Mouse (Mus musculus): Measurements from ENCODE around the gene Ccdc184.

DNA sequence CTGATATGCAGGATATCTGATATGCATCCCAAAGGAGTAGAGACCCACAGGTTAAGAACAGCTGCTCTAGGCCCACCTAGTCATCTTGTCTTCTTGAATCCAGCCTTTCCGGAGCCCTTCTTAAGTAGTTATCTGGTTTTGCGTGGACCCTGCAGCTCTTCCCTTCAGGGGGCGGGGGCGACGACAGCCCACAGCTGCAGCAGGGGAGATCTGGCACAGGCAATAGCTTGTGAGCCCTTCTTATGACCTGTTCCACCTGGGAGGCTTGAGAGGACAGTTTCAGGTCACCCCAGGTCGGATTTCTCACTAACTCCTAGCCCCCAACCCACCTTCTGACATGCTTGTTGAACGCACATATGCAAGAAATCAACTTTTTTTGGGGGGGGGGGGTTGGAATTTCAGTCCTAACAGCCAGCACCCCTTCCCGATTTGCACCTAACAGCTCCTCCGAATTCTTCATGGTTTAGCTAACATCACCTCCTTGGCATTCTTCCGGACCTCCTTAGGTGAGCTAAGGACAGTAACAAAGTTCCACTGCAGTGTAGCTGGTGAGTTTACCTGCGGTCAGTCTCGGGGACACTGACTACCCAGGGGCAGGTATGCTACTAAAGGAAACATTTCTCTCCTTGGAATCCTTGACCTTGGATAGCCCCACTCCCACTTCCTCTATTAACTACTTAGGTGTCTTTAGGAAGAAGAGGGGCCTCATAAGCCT is 15.1 kb downstream of the Ccdc184 start:
- no peak for TF ChIP-seq GATA1 (IDR thresholded peaks at IDR 0.05; ENCODE audit: borderline replicate concordance, low read length)
- TF ChIP-seq FLI1 (IDR thresholded peaks at IDR 0.05; ENCODE audit: low read length) = no peak
